14 mouse cellular contexts compared by ENCODE assay signal in the genomic region with DNA sequence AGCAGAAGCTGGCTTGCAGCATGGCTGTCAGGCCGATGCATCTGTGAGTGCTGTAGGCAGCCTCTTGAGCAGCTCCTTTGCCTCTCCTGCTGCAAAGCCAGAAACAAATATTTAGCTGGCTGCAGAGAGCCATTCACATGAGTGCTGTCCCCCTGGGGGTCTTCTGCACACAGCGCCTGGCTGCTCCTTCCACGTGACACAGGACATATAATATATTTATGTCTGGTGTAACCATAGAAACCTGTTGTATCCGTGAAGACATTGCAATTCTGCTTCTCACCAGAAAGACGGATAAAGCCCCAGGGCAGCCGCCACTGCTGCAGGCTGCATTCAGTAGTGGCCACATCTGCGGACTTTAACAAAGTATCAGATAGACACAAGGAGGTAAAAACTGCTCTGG.
A peak's percentile ranks its signal among the peaks of the same experiment; 100 is the strongest.
DNase-seq lines count a peak whose midpoint lies in the region.
"Had no signal": no experiment of that assay in that cellular context is flagged by ENCODE, and none has a peak within 500 bp of the region (broad histone marks: within the 10 kb centered on the region; RNA-seq: fewer than 3 reads in every experiment).

No protein-coding gene starts in this region.

- H3K36me3 ChIP-seq in hindbrain, embryonic 10.5 days: no peaks in the 10 kb centered on the region
- H3K36me3 ChIP-seq in midbrain, embryonic 10.5 days: no peaks in the 10 kb centered on the region
- H3K36me3 ChIP-seq: G1E; liver, embryonic 13.5 days had no signal

- H3K9me3 ChIP-seq in hindbrain, embryonic 10.5 days: no peaks in the 10 kb centered on the region
- no peaks in the 10 kb centered on the region for H3K9me3 ChIP-seq in midbrain, embryonic 10.5 days (replicated peaks)
- H3K9me3 ChIP-seq: G1E; liver, embryonic 13.5 days had no signal

- WGBS in hindbrain, embryonic 10.5 days: 16% methylated on average over 7 of the region's 7 CpGs
- WGBS in midbrain, embryonic 10.5 days: 24% methylated on average over 7 of the region's 7 CpGs

- DNase-seq in embryo, embryonic 10 days (ENCODE audit: low spot score): peak; percentile 51
- DNase-seq in embryo, embryonic 11.5 days (ENCODE audit: low read depth, low spot score): peak; percentile 50
- peak; percentile 43 for DNase-seq in hindbrain, embryonic 10.5 days (ENCODE audit: low spot score)
- DNase-seq in midbrain, embryonic 10.5 days (ENCODE audit: low spot score): peak; percentile 56
- DNase-seq in layer of hippocampus, postnatal 14 days (ENCODE audit: low spot score in 2 of 2): no peak
- no peak for DNase-seq in frontal cortex, postnatal 10 days (ENCODE audit: low spot score in 2 of 2)
- DNase-seq in frontal cortex, postnatal 36 days (ENCODE audit: low spot score in 2 of 2): no peak
- no peak for DNase-seq in right cerebral cortex, postnatal 10 days (ENCODE audit: low spot score in 2 of 2)
- DNase-seq: adrenal gland, postnatal 36 days; cerebellum, postnatal 25 days; kidney, postnatal 36 days; liver, embryonic 13.5 days; spleen, adult 18-20 months had no signal

- H3K27me3 ChIP-seq in hindbrain, embryonic 10.5 days (ENCODE audit: insufficient read depth, poor library complexity, severe bottlenecking): peaks cover 28% of the 10 kb centered on the region
- no peaks in the 10 kb centered on the region; the same call in 1 of the 2 replicates for H3K27me3 ChIP-seq in midbrain, embryonic 10.5 days (ENCODE audit: low read depth, poor library complexity, severe bottlenecking)
- H3K27me3 ChIP-seq: liver, embryonic 13.5 days had no signal

- peaks cover 70% of the 10 kb centered on the region for H3K4me1 ChIP-seq in hindbrain, embryonic 10.5 days (replicated peaks)
- H3K4me1 ChIP-seq in midbrain, embryonic 10.5 days: peaks cover 56% of the 10 kb centered on the region

- H3K4me3 ChIP-seq in hindbrain, embryonic 10.5 days: 0 out of 2 replicates have a peak overlapping the region, but pooled peaks have one; percentile 3
- H3K4me3 ChIP-seq in midbrain, embryonic 10.5 days: peak overlapping the region; percentile 29; the same call in 1 of the 2 replicates
- H3K4me3 ChIP-seq: liver, embryonic 13.5 days had no signal

- peak overlapping the region; percentile 74 for H3K27ac ChIP-seq in hindbrain, embryonic 10.5 days
- peak overlapping the region; percentile 80 for H3K27ac ChIP-seq in midbrain, embryonic 10.5 days (replicated peaks)
- H3K27ac ChIP-seq: liver, embryonic 13.5 days had no signal

Comparison
In these comparisons a context has a peak if more than half of its experiments do, and no peak if none do; other contexts are left out.
1. DNase-seq: peak in embryo, embryonic 10 days (single experiment), embryo, embryonic 11.5 days (single experiment), hindbrain, embryonic 10.5 days (single experiment) and midbrain, embryonic 10.5 days (single experiment); none in layer of hippocampus, postnatal 14 days (0 of 2), frontal cortex, postnatal 10 days (0 of 2), frontal cortex, postnatal 36 days (0 of 2) and right cerebral cortex, postnatal 10 days (0 of 2).